Mouse (Mus musculus): ENCODE data around the gene Ppp2r5a.
A peak's percentile ranks its signal among the peaks of the same experiment; 100 is the strongest.

Gene Ppp2r5a

DNA sequence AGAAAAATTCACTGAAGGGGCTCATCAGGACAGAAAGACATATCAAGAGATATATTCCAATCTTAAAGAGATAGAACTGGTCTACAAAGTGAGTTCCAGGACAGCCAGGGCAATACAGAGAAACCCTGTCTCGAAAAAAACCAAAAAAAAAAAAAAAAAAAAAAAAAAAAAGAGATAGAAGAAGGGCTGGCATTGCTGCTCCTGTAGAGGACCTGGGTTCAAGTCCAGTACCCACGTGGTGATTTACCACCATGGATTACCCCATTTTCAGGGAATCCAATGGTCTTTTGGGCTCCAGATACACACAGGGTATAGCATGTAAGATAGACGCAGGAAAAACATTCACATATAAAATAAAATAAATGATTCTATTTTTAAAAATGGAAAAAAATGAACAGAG lies 22.2 kb downstream of the Ppp2r5a start:
- DNase-seq (ENCODE audit: low read depth, low spot score) = no peak

DNA sequence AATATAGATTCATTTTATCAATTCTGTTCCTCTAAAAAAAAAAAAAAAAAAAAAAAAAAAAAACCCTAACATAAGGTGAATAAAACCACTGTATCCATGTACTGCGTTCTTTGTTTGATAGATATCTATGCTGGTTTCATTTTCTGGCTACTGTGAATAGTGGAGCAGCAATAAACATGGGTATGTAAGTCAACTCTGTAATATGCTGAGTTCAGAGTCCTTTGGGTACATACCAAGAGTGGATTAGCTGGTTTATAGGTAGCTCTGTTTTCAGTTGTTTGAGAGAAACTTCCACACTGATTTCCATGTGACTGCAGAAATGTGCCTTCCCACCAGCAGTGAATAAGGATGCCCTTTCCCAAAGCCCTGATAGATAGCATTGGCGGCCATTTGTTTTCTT lies 25.0 kb downstream of the Ppp2r5a start:
- DNase-seq (ENCODE audit: low read depth, low spot score) = no peak

DNA sequence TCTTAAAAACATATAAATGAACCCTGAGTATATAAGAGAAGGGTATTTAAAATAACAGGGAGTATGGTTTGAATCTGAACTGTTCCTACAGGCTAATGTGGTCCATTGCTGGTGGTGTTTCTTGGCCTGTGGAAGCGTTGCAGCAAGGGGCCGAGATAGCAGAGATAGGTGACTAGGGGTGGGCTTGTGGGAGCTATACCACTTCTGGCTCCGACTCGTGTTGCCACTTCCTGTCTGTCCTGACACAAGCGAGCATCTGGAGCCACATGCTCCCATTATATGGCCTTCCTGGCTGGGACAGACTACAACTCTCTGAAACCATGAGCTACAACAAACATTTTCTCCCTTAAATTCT lies 27.5 kb downstream of the Ppp2r5a start:
- no peak for DNase-seq (ENCODE audit: low read depth, low spot score)

DNA sequence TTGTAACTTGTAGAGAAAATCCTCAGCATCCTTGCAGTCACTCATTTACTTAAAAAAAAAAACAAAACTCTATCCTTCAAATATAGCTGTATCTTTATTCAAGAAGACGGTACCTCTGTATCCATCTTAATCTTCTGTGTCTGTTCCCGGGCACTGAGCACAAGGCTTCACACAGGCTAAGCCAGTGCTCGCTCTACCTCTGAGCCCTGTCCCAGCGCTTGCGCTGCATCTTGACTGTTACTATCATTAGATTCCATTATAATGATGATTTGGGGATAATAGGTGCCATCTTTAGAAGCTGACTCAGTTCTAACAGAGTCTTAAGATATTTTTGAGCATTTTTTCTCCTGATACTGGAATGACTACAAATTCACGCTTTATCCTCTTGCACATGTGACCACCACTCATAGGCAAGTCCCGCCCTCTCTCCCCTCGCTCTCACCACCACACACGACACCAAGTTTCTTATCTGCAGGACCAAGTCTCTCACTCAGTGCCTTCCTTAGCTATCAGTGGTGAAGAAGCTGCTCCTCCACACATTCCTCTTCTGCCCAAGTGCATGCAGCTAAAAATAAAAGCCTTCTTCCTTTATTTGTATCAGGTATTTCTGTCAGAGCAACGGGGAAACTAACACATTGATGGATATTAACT lies 28.0 kb downstream of the Ppp2r5a start:
- no peak for DNase-seq (ENCODE audit: low read depth, low spot score)

DNA sequence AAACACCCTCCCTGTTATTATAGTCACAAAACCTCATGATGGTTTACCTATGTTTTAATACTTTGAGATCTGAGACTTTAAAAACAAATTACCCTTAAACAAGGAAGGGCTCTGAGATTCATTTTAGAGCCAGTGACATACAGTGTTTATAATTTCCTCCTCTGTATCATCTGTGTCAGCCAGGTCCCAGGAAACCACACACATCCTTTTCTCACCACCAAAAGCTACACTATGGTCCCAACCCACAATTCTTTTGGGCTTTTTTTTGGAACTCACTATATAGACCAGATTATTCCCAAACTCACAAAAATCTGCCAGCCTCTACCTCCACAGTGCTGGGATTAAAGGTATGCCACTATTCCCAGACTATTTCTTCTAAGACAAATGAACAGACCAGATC lies 33.9 kb downstream of the Ppp2r5a start:
- no peak for DNase-seq (ENCODE audit: low read depth, low spot score)

DNA sequence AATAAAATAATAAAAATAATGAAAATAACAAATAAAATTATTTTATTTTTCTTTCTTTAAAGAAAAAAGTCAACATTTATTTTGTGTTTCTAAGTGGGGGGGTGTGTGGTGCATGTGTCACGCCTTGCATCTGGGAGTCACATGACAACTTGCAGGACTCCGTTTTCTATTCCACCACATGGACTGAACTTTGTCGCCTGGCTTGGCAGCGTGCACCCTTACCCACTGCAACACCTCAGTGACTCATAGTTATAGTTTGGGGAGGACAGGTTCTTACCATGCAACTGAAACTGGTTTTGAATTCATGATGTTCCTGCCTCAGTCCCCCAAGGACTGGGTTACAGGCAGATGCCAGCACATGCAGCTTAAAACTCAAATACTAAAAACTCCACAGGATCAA lies 34.9 kb downstream of the Ppp2r5a start:
- no peak for DNase-seq (ENCODE audit: low read depth, low spot score)

DNA sequence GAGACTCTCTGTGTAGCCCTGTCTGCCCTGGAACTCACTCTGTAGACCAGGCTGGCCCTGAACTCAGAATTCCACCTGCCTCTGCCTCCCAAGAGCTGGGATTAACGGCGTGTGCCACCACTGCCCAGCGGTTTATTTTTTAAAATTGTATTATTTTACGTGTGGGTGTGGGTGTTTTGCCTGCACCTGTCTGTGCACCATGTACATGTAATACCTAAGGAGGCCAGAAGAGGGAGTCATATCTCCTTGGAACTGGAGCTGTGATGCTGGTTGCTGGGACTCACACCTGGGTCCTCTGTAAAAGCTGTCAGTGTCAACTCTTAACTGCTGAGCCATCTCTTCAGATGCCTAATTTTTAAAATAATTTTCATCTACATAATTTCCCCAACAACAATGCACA lies 38.6 kb downstream of the Ppp2r5a start:
- peak; percentile 64 for DNase-seq (ENCODE audit: low read depth, low spot score)

DNA sequence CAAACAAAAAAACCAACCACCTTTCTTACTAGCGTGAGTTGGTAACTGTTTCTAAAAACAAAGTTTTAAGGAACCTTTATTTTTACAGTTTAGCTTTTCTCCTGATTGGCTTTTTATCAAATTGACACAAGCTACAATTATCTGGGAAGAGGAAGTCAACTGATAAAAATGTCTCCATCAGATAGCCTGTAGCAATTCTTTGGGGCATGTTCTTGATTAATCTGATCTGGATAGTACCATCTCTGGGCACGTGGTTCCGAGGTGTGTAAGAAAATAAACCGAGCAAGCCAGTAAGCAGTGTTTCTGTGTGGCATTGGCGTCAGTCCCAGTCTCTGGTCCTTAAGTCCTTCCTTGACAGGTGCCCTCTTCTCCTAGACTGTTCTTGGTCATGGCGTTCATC lies 40.7 kb downstream of the Ppp2r5a start:
- no peak for DNase-seq (ENCODE audit: low read depth, low spot score)

DNA sequence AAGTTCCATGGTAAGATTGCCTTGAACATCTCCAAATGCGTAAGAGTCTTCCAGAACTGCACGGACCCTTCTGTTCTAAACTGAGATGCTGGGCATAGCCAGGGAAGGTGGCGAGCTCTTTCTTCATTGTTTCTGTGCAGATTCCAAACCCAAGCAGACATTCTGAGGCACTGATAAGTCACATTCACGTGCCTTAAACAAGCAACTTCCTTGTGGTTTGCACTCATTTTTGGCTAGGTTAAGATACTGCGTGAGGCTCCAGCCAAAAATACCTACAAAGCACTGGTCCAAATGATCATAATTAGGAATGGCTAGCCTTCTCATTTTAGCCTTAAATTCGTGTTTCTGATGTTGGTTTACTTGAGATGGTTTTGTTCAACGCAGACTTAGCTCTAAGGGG lies 43.6 kb downstream of the Ppp2r5a start:
- DNase-seq (ENCODE audit: low read depth, low spot score) = no peak

DNA sequence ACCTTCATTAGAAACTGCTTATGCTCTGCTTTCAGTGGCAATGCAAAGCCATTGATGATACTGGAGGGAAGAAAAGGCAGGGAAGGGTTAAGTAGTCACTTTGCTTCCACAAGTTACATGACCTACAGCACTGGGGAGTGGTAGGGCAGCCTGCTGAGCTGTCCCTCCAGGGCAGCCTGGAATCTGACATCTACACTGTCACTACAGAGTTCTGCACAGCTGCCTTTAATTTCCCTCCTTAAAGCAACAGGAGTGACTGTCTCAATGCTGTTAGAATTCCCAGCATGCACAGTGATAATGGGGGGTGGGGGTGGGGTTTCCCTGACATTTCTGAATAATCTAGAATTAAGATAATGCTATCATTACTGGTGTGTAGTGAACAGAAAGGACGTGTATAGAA lies 46.1 kb downstream of the Ppp2r5a start:
- no peak for DNase-seq (ENCODE audit: low read depth, low spot score)

DNA sequence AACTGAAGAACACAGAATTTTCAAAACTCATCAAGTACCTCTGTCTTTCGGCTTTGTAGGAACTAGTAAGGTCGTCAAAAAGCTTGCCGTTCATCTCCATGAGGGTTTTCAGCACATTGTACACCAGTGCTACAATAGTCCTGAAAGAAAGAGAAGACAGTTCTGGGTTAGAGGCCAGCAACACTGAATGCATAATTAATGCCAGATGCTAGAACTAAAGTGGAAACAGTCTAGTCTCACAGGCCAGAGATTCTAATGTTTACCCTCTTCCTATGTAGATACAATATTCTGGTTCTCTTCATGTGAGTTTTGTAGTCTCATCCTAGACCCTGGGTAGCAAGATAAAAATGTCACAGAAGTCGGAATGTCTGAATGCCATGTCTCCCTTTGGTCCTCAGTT lies 49.2 kb downstream of the Ppp2r5a start:
- peak; percentile 46 for DNase-seq (ENCODE audit: low read depth, low spot score)

DNA sequence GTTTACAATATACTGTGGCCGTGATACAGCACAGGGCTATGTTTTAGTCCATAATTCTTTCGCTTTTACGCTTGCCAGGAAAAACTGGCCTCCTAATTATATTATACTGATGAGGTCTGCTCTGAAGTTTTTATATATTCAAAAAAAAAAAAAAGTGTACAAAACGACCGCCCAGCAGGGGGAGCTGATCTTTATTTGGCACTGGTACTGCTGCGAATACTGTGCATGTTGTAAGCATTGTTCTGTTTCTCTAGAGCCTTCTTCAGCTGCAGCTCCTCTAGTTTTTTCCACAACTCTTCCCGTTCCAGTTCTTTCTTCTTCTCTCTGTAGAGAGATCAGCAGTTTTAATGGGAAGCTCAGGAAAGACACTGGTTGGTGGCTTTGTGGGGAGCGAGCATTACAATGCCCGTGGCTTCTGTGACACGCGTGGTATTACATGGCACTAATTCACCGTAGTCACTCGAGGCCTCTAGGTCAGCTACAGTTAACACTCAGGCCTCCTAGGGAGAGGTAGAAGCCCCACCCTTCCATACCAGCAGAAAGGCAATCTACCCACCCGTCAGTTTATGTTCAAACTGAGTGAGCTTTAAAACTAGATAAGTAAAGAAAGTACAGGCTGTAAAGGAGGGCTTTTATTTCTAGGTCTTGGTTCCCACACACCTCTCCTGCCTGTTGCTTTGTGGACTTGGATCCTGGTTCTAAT lies 50.1 kb downstream of the Ppp2r5a start:
- DNase-seq (ENCODE audit: low read depth, low spot score) = peak; percentile 78

DNA sequence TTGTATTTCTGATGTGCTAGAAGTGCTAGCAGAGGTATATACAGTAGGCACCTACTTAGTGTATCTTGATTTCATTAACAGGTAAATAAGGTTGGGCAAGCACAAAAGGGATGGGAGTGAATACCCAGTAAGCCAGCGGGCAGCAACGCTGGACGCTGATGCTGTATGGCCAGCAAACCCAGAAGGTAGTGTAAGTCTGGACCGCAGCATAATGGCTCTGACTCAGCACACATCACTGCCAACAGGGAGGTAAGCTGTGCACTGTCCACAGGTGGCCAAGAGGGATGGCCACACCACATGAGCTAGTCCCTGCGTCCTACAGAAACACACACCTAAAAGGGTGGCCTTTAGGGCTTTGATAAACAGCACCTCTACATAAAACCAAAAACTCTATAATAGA lies 52.7 kb downstream of the Ppp2r5a start:
- DNase-seq (ENCODE audit: low read depth, low spot score) = no peak

DNA sequence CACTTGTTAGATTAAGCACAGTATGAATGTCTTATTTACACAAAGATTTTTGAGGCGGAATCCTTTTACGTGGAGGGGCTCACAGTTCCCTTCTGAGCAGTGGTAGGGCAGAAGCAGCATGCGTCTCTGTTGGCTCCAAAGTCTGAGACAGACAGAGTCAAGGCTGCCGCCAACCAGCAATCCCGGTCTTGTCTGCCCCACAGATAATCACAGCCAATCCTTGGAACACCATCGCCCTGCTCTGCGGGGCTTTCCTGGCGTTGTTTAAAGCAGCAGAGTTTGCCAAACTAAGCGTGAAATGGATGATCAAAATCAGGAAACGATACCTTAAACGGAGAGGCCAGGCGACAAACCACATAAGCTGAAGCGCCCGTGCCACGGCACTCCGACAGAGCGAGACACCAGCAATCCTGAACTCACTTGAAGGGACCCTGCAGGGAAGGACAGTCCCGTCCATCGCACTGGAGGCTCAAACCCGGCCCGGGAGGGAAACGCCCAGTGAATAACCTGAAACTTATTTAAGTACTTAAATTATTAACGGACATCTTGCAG lies 53.5 kb downstream of the Ppp2r5a start:
- DNase-seq (ENCODE audit: low read depth, low spot score) = no peak

DNA sequence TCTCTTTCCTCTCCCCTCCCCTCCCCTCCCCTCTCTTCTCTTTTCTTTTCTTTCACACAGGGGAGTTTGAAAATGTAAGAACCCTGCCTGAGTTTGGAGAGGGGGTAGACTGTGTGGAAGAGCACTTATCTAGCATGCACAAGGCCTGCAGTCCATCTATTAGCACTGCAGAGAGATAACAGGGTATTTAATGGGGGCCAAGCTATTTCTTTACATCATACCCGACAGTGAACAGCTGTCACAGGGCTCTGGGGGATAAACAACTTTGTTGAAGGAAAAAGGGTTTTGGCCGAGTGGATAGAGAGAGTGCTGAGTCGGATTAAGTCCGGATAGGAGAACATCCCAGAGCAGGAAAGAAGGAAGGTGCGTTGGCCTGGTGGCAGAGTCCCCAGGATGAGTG lies 54.1 kb downstream of the Ppp2r5a start:
- no peak for DNase-seq (ENCODE audit: low read depth, low spot score)

DNA sequence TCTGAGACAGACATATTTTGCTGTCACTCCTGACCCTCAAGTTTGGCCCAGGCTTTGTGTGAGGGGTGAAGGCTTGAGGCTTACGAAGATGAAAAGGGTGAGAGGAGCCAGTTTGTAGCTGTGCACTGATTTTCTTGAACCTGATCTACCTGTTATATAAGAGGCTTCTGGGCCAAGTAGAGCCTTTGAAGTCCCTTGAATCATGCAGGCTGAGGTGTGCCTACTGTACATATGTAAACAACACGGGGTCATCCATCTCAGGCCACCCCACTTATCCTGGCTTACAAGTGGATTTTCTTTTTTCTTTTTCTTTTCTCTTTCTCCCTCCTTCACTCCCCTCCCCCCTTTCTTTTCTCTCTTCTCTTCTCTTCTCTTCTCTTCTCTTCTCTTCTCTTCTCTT lies 54.5 kb downstream of the Ppp2r5a start:
- no peak for DNase-seq (ENCODE audit: low read depth, low spot score)

DNA sequence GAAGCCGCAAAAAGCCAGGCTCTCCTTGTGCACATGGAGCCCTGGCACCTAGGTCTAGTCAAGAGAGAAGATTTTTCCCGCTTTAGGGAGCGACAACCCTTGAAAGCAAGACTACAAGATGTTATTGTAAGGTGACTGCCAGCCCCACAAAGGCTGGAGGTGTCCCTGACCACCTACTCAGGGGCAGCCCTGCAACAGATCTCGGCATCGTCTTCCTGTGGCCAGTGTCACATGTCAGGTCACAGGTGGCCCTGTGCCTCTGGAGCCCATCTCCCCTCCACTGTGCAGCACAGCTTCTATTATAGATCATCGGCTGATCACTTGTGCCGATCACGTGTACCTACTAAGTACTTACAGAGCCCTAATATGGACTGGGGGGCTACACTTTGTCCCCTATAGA lies 55.5 kb downstream of the Ppp2r5a start:
- no peak for DNase-seq (ENCODE audit: low read depth, low spot score)

DNA sequence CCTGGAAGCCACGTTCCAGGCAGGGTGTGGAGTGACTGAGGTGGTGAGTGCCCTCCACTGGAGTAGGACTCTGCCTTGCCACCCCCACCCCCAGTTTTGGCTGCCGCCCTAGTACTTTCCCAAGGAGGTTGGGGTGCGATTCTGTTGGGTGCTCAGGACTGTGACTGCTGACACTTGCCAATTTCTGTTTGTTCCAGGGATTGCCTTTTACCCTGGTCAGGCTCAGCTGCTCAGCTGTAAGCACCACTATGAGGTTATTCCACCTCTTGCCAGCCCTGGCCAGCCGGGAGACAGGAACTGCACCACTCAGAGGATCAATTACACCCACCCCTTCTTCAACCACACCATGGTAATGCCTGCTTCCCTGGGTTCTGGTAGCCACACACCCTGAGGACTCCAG lies 62.5 kb downstream of the Ppp2r5a start:
- DNase-seq (ENCODE audit: low read depth, low spot score) = no peak

DNA sequence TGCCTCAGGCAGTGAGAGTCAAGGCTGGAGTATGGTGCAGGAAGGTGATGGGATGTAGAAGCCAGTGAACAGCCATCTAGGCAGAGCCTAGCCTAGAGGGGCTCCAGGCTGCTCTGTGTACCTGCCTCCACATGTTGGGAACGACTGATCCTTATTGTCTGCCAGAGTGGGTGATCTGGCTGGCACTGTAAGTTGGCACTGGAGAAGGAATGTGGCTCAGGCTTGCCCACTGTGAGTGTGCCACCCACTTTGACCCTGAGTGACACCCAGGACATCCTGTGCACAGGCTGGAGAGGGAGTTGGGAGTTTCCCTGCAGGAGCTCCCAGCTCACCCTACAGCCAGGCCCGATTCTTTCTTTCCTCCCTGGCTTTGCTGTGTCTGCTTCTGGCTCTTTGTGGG lies 63.2 kb downstream of the Ppp2r5a start:
- no peak for DNase-seq (ENCODE audit: low read depth, low spot score)

DNA sequence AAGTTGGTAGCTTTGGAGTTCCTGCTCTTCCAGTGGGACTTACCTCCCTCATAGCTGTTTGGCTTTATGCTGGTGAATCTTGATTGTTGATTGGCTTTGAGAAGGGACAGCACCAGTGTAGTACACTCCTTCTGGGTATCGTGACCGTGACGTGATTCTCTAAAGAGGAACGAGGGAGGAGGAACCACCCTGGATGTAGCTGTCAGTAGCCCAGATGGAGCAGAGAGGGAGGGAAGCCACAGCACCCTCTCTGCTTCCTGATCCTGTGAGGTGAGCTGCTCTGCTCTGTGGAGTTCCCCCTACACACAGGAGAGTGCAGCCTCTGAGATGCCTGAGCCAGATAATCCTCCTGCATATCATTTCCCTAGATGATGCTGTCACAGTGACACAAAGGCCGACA lies 68.6 kb downstream of the Ppp2r5a start:
- DNase-seq (ENCODE audit: low read depth, low spot score) = no peak

DNA sequence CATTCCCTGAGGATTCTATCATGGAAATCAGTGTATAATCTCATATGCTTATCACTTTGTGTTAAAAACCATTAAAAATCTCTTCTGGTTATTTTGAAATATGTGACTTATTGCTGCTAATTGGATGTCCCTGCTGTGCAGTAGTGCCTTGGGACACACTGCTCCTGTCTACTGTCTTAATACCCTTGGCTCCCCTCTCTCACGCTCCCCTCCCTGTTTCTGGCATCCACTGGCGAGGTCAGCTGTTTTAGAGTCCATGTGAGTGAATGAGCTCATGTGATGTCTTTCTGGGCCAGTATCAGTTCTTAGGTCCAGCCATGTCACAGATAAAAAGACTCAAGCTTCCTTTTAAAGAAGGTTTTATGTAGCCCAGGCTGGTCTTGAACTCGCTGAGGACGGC lies 72.7 kb downstream of the Ppp2r5a start:
- DNase-seq (ENCODE audit: low read depth, low spot score) = no peak

DNA sequence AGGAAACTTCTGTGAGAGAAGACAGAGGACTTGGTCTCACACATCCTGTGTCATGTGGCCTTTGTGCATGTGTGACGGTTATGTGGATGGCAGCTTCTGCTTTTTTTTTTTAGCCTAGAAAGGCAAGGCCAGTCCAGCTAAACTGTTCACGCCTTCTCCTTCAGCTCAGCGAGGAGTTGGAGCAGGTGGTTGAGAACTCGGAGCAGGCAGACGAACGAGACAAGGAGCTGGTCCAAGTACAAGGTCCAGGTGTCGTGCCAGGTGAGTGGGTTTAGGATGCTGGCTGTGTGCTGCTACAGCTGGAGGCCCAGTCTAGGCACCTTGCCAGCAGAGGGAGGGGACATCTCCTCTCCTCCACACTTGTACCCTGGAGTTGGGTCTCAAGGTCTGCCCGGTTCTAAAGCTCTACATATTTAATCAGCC lies 75.0 kb downstream of the Ppp2r5a start:
- no peak for DNase-seq (ENCODE audit: low read depth, low spot score)

DNA sequence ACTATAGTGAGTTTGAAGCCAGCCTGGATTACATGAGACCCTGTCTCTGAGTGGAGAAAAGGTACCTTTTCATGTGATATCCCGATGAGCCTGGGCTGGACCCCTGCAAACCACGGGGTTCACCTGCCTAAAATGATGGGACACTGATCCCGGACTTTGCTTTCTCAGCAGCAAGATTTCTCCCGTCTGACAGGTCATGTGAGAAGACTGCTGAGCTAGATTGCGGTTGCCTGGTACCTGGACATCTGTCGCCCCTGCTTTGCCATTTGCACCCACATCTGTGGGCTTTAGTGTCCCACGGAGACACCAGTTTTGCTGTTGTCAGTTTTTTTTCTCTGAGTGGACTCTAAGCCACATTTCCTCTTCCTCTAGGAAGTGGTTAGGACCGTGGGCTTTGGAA lies 75.8 kb downstream of the Ppp2r5a start:
- no peak for DNase-seq (ENCODE audit: low read depth, low spot score)

Measured in 3T3-L1 (cell line).